Mouse (Mus musculus) adrenal gland, adult 18-20 months (tissue): ENCODE measurements around the gene Cdkl4. TPM values are rescaled to one million over a fixed set of nuclear protein-coding genes. Genes with fewer than 3 reads are reported as not detected.

Source experiments
- DNase-seq, 2 experiments: peaks; one replicate each; pipeline ENCODE4 v3.0.0; 2021 to 2022; ENCODE audit warnings: low spot score in 2 of 2
- total RNA-seq, 2 experiments: library from RNA; stranded (reverse); gene quantifications; 1 replicate in 1 of 2; 2 replicates in 1 of 2; pipeline ENCODE4 v1.2.3; 2021

The Cdkl4 gene
- total RNA-seq, 2 experiments from 2014 or later: 0.10 TPM

DNA sequence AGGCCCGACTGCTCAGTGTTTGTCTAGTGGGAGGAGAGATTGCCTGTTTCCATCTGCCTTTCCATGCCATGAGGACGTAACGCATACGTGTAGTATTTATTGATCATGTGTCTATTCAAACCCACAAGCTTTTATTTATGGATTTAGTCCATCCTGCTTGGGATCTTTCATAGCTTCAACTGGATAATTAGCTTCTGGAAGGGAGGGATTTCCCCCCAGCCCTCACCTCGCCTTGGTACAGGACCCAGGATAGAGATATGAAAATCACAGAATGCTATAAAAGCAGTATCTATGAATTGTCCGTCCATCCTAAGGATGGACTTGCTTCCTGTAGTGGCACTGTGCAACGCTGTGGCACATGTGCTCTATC, 96.8 kb downstream of the Cdkl4 start:
- DNase-seq: no peak

- DNase-seq: peak; percentile 97 to 98
Measured at GRCm38 (mm10) chr17:80480031-80480854, 97.4 kb downstream of the Cdkl4 start, which contains the start of gene Sos1. Gene Sos1, minus strand, starts transcription at chr17:80480453.

- DNase-seq: peak; percentile 67 to 68
Measured at GRCm38 (mm10) chr17:80479295-80480030, 98.2 kb downstream of the Cdkl4 start.

- DNase-seq: no peak
Measured at GRCm38 (mm10) chr17:80477679-80478078, 99.9 kb downstream of the Cdkl4 start.

DNA sequence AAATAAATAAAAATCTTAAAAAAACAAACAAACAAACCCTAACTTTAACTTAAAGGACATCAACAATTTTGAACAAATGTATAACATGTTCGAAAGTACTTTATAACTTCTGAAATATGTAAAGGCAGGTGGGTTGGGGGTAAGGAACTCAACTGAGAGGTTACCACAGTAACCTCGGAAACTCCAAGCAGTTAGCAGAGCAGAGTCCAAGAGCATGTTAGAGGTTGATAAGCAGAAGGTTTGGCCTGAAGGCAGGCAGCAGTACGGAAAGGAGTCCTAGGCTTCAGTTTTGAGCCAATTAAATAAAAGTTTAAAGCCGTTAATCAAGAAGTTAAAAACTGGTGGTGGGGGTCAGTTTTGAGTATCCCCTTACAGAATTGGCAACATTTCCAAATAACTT, 101.1 kb downstream of the Cdkl4 start:
- DNase-seq: no peak

Other genes with a start within 250 kb of the Cdkl4 start
- not detected for gene Gm10190, start 204.3 kb downstream of the Cdkl4 start, total RNA-seq
- 10 to 100 TPM; 21.8 to 27.2 TPM for gene Sos1, start 97.4 kb downstream of the Cdkl4 start, total RNA-seq
- 10 to 100 TPM; 37.5 to 40.7 TPM for gene Map4k3, start 150.7 kb upstream of the Cdkl4 start, total RNA-seq